ENCODE assay signal across 17 mouse cellular contexts in the genomic region with DNA sequence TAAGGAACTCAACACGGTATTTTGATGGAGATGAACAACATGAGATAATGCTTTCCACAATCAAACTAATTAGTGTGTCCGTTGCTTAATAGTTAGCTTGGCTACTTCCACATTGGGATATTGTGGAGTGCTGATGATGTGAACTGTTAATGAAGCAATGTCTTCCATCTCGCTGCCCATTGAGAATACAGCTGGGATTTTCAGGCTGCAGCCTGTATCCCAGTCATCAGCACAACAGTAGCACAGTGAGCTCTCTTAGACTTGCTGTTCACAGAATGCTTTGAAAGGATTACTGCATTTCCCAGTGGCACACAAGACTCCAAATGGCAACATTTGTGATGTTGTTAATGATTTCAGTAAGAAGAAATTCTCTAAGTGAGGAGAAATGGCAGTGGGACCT.
"Had no signal": no experiment of that assay in that cellular context is flagged by ENCODE, and none has a peak within 500 bp of the region (broad histone marks: within the 10 kb centered on the region; RNA-seq: fewer than 3 reads in every experiment).

No protein-coding gene starts in this region.

- H3K27me3 ChIP-seq: kidney, embryonic 15.5 days; liver, embryonic 15.5 days; neural tube, embryonic 15.5 days had no signal

- H3K36me3 ChIP-seq: kidney, embryonic 15.5 days; limb, embryonic 10.5 days; liver, embryonic 15.5 days; midbrain, embryonic 10.5 days; neural tube, embryonic 15.5 days had no signal

- H3K27ac ChIP-seq: kidney, embryonic 15.5 days; left cerebral cortex, adult 2 months; limb, embryonic 10.5 days; liver, embryonic 15.5 days; midbrain, embryonic 10.5 days; neural tube, embryonic 15.5 days had no signal

- ATAC-seq: lung, postnatal 0 days; midbrain, embryonic 16.5 days had no signal

- H3K9me3 ChIP-seq: kidney, embryonic 15.5 days; limb, embryonic 10.5 days; liver, embryonic 15.5 days; midbrain, embryonic 10.5 days; neural tube, embryonic 15.5 days had no signal

- H3K4me1 ChIP-seq: kidney, embryonic 15.5 days; limb, embryonic 10.5 days; liver, embryonic 15.5 days; midbrain, embryonic 10.5 days; neural tube, embryonic 15.5 days had no signal

- H3K4me2 ChIP-seq: kidney, embryonic 15.5 days; liver, embryonic 11.5 days; liver, embryonic 15.5 days; neural tube, embryonic 15.5 days had no signal

- DNase-seq: kidney, adult 2 months; kidney, postnatal 14 days; lung, adult 2 months; lung, postnatal 36 days; right cerebral cortex, postnatal 4 days; spleen, adult 18-20 months; thymus, adult 18-20 months; thymus, postnatal 25 days had no signal

- H3K4me3 ChIP-seq: kidney, embryonic 15.5 days; left cerebral cortex, adult 2 months; limb, embryonic 10.5 days; liver, embryonic 15.5 days; midbrain, embryonic 10.5 days; neural tube, embryonic 15.5 days had no signal

- H3K9ac ChIP-seq: kidney, embryonic 15.5 days; liver, embryonic 15.5 days; neural tube, embryonic 15.5 days had no signal
